Mouse (Mus musculus) lung, adult 2 months (tissue): ENCODE measurements around the gene Prnd. TPM values are rescaled to one million over a fixed set of nuclear protein-coding genes. Genes with fewer than 3 reads are reported as not detected.

Experiments used
- DNase-seq: peaks from one replicate; pipeline ENCODE4 v3.0.0; 2022
- H3K4me1 ChIP-seq: fragments of 200-500 bp; 2 replicates; pipeline ENCODE4 v1.6.1; 2011; ENCODE audit warnings: low read length; ENCODE audit not compliant: control insufficient read depth, insufficient read depth
- H3K4me3 ChIP-seq: fragments of 200-500 bp; replicated peaks from 2 replicates; pipeline ENCODE3; 2011; ENCODE audit warnings: low read depth, mild to moderate bottlenecking, control low read depth, low read length; ENCODE audit errors: extremely low read depth
- CTCF ChIP-seq: fragments of 200-500 bp; IDR thresholded peaks from 2 replicates; pipeline ENCODE4 v1.5.1; 2011; ENCODE audit warnings: mild to moderate bottlenecking, low read length, control low read depth; ENCODE audit not compliant: insufficient read depth
- POLR2A ChIP-seq: fragments of 200-500 bp; IDR thresholded peaks from 2 replicates; pipeline ENCODE4 v1.6.1; 2011; ENCODE audit warnings: low read depth, mild to moderate bottlenecking, control low read depth, low read length, borderline replicate concordance; ENCODE audit errors: extremely low read depth
- WGBS: fragments of 180-500 bp; shearing (Covaris S2); methylation state at CpG from one replicate; pipeline ENCODE4 v1.1.7; 2018; 5-methylcytosine and 5-hydroxymethylcytosine counted together
- polyA plus RNA-seq: library from polyadenylated mRNA; depleted of rRNA; stranded (reverse); fragments of >200 nt; gene quantifications from 2 replicates; pipeline ENCODE4 v1.2.3, GENCODE M21; 2012

The Prnd gene
- polyA plus RNA-seq, 1 experiment, result 0.95 TPM

DNA sequence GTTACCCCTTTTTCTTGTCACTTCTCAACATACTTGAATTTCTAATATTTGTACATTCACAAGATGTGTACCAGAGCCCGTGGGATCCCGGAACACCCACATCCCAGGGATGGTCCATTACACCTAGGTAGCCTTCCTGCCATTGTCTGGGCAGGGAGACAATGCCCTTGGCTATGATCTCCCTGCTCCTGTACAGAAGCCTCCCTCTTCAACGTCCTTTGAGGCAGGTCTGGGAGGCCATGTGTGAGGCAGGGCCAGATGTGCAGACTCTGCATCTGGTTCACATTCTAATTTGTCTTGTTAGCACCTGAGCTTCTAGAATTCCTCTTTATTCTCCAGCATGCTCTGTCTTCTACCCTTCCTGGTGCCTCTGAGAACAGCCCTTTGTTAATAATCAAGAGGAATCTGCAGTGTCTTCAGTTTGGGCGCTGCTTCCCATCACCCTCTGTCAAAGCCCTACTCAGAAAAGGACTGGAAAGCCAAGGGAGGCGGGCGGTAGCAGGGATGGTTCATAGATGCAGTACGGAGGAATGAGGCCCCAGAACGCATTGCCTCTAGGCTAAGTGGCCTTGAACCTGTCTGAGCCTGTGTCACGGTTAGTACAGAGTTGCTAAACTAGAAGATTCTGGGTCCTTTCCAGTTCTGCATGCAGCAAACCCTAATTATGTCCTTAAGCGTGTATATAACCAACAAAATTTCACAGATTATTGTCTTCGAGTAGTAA lies 1.6 kb upstream of the Prnd start:
- DNase-seq, result no peak
- no peak for TF ChIP-seq POLR2A
- TF ChIP-seq CTCF, result no peak
- Histone ChIP-seq H3K4me3 (no peak overlapping the region), H3K4me1 (0 out of 2 replicates have a peak, but pooled peaks cover 2% of the 10 kb centered on the region)
- 56% methylated on average over 11 of the region's 11 CpGs for WGBS

- no peak for TF ChIP-seq POLR2A
- peak; percentile 25; the same call in 1 of the 2 replicates for TF ChIP-seq CTCF
- DNase-seq, result peak; percentile 55
- no peak overlapping the region for H3K4me3 ChIP-seq
- 0 out of 2 replicates have a peak, but pooled peaks cover 2% of the 10 kb centered on the region for H3K4me1 ChIP-seq
- WGBS, result 37% methylated on average over 9 of the region's 9 CpGs
These were observed 679 bp upstream of the Prnd start for GRCm38 (mm10) chr2:131949767-131950597.

GRCm38 (mm10) chr2:131952456-131952855 lies 1.8 kb downstream of the Prnd start:
- no peak for DNase-seq
- WGBS, result 52% methylated on average over 2 of the region's 2 CpGs
- TF ChIP-seq CTCF, result no peak
- no peak for TF ChIP-seq POLR2A
- no peak overlapping the region for H3K4me3 ChIP-seq
- 0 out of 2 replicates have a peak, but pooled peaks cover 2% of the 10 kb centered on the region for H3K4me1 ChIP-seq

DNA sequence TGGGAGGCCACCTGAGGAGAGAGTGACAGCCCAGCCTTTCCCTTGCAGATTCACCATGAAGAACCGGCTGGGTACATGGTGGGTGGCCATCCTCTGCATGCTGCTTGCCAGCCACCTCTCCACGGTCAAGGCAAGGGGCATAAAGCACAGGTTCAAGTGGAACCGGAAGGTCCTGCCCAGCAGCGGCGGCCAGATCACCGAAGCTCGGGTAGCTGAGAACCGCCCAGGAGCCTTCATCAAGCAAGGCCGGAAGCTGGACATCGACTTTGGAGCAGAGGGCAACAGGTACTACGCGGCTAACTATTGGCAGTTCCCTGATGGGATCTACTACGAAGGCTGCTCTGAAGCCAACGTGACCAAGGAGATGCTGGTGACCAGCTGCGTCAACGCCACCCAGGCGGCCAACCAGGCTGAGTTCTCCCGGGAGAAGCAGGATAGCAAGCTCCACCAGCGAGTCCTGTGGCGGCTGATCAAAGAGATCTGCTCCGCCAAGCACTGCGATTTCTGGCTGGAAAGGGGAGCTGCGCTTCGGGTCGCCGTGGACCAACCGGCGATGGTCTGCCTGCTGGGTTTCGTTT lies 2.4 kb downstream of the Prnd start:
- TF ChIP-seq POLR2A (no peak), CTCF (no peak)
- H3K4me1 ChIP-seq, result 0 out of 2 replicates have a peak, but pooled peaks cover 2% of the 10 kb centered on the region
- 20% methylated on average over 29 of the region's 29 CpGs for whole genome bisulfite sequencing
- peak; percentile 28 for DNase-seq
- H3K4me3 ChIP-seq, result no peak overlapping the region

- TF ChIP-seq POLR2A (no peak), CTCF (no peak)
- Histone ChIP-seq H3K4me3 (no peak overlapping the region), H3K4me1 (0 out of 2 replicates have a peak, but pooled peaks cover 2% of the 10 kb centered on the region)
- no peak for DNase-seq
- 87% methylated on average over 4 of the region's 4 CpGs for WGBS
These were observed 3.0 kb downstream of the Prnd start for GRCm38 (mm10) chr2:131953711-131954110.

GRCm38 (mm10) chr2:131954835-131955234 lies 4.2 kb downstream of the Prnd start:
- H3K4me1 ChIP-seq, result 0 out of 2 replicates have a peak, but pooled peaks cover 2% of the 10 kb centered on the region
- DNase-seq, result no peak
- H3K4me3 ChIP-seq, result no peak overlapping the region
- no peak for TF ChIP-seq POLR2A
- no peak for TF ChIP-seq CTCF
- 47% methylated on average over 9 of the region's 9 CpGs for whole genome bisulfite sequencing

DNA sequence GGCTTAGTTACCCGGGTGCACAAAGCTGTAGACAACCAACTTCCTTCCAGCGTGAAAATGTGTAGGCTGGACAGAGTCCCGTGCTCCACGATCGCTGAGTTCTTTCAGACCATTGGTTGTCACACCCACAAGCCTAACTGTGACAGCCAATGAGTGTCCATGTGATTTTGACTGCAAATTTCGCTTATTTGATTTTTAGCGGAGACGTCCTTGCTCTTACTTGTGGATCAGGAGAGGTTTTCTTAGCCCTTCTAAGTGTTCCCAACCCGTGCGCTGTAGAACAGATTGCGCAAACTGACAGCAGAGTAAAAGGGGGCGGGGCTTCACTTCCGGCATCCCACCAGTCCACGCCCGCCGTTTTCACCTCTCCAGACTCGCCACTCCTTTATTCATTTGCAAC lies 4.6 kb downstream of the Prnd start:
- H3K4me1 ChIP-seq, result 0 out of 2 replicates have a peak, but pooled peaks cover 2% of the 10 kb centered on the region
- DNase-seq, result peak; percentile 49
- 20% methylated on average over 17 of the region's 17 CpGs for WGBS
- H3K4me3 ChIP-seq, result no peak overlapping the region
- TF ChIP-seq POLR2A (no peak), CTCF (no peak)

DNA sequence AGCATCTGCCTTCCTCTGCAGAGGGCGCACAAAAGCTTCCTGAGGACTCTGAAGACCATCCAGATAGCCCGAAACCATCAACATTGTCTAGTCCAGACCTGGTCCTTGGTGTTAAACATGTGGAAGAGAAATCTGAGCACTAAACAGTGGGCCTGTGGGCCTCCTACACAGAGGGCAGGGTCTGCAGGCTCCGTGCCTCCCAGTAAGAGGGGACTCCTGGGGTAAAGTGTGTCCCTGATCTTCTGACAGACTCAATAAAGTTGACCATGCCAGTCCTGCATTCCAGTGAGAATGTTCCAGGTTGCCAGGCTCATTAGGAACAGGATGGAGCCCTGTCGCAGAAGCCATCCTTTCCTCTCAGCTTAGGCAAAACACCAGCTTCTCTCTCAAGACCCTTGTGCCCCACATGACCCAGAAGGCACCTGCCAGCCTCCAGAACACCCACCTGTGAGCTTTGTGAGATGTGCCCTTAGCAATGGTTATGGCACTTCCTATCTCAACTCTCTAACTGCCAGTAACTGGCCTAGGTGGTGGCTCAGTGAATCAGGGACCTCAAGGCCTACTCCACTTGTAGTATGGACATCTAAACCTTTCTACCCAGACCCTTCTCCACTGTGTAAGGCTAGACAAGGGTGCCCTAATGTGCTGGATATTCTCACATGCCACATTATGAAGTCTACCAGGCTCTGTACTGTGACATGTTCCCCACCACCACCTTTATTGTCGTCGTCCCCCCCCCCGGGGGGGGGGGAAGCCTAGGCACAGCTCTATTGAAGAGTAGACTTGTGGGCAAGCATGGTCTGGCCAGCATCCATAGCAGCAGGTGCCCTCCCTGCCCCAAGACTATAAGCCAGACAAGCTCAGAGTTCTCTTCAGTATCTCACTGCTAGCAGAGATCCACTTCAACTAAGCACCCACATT lies 5.9 kb downstream of the Prnd start:
- 87% methylated on average over 7 of the region's 7 CpGs for WGBS
- Histone ChIP-seq H3K4me3 (no peak overlapping the region), H3K4me1 (0 out of 2 replicates have a peak, but pooled peaks cover 2% of the 10 kb centered on the region)
- no peak for DNase-seq
- no peak for TF ChIP-seq CTCF
